Mouse (Mus musculus) limb, embryonic 12.5 days (tissue): ENCODE measurements at regions not wholly inside any gene's neighbourhood (a gene's known extent, or its start where the extent isn't known, plus 50 kb on each side); places are given as distances from the start of the nearest gene placed in this dataset.

ENCODE experiments used
- ATAC-seq: fragments of 200-750 bp; cut with Nextera tagmentation; 2 replicates; pipeline ENCODE4 v1.8.0; 2017; ENCODE audit warnings: low read depth, moderate TSS enrichment; ENCODE audit not compliant: insufficient number of reproducible peaks, insufficient read depth, low FRiP score, low TSS enrichment
- H3K27ac ChIP-seq: fragments of 300-500 bp; sonication (generic); 2 replicates; pipeline ENCODE4 v1.5.1; 2016; ENCODE audit warnings: mild to moderate bottlenecking, moderate library complexity
- H3K27me3 ChIP-seq: fragments of 300-500 bp; sonication (generic); 2 replicates; pipeline ENCODE4 v1.6.1; 2016; ENCODE audit warnings: mild to moderate bottlenecking, moderate library complexity
- H3K36me3 ChIP-seq: fragments of 300-500 bp; sonication (generic); 2 replicates; pipeline ENCODE4 v1.6.1; 2016; ENCODE audit warnings: mild to moderate bottlenecking, moderate library complexity
- H3K4me1 ChIP-seq: fragments of 300-500 bp; sonication (generic); replicated peaks from 2 replicates; pipeline ENCODE4 v1.6.1; 2016
- H3K4me2 ChIP-seq: fragments of 300-500 bp; sonication (generic); 2 replicates; pipeline ENCODE4 v1.6.1; 2016; ENCODE audit warnings: mild to moderate bottlenecking, moderate library complexity
- H3K4me3 ChIP-seq: fragments of 300-500 bp; sonication (generic); replicated peaks from 2 replicates; pipeline ENCODE4 v1.5.1; 2016; ENCODE audit warnings: mild to moderate bottlenecking
- H3K9ac ChIP-seq: fragments of 300-500 bp; sonication (generic); replicated peaks from 2 replicates; pipeline ENCODE4 v1.6.1; 2016; ENCODE audit warnings: mild to moderate bottlenecking, moderate library complexity
- H3K9me3 ChIP-seq: fragments of 300-500 bp; sonication (generic); 2 replicates; pipeline ENCODE4 v1.6.1; 2016; ENCODE audit warnings: mild to moderate bottlenecking, moderate library complexity
- WGBS: fragments of 180-500 bp; shearing (Covaris S2); methylation state at CpG from one replicate; pipeline ENCODE4 v1.1.7; 2016; 5-methylcytosine and 5-hydroxymethylcytosine counted together

- Histone ChIP-seq H3K9me3 (no peaks in the 10 kb centered on the region), H3K27ac (no peak overlapping the region), H3K4me3 (no peak overlapping the region), H3K4me1 (no peaks in the 10 kb centered on the region), H3K4me2 (no peak overlapping the region), H3K27me3 (no peaks in the 10 kb centered on the region), H3K36me3 (no peaks in the 10 kb centered on the region), H3K9ac (no peak overlapping the region)
- ATAC-seq = no peak
- WGBS = 78% methylated on average over 3 of the region's 3 CpGs
These were observed 766.7 kb downstream of the Sorcs1 start for GRCm38 (mm10) chr19:49911738-49912137.

GRCm38 (mm10) chr19:49880241-49880640 lies 798.2 kb downstream of the Sorcs1 start:
- no peaks in the 10 kb centered on the region for H3K27me3 ChIP-seq
- H3K4me1 ChIP-seq = no peaks in the 10 kb centered on the region
- no peak overlapping the region for H3K4me2 ChIP-seq
- H3K36me3 ChIP-seq = no peaks in the 10 kb centered on the region
- ATAC-seq = no peak
- WGBS = 21% methylated on average over 3 of the region's 3 CpGs
- H3K27ac ChIP-seq = no peak overlapping the region
- no peaks in the 10 kb centered on the region for H3K9me3 ChIP-seq
- no peak overlapping the region for H3K9ac ChIP-seq
- no peak overlapping the region for H3K4me3 ChIP-seq

GRCm38 (mm10) chr19:49860761-49861160 lies 817.7 kb downstream of the Sorcs1 start:
- WGBS = 90% methylated on average over 7 of the region's 7 CpGs
- Histone ChIP-seq H3K9ac (no peak overlapping the region), H3K9me3 (no peaks in the 10 kb centered on the region), H3K4me1 (0 out of 2 replicates have a peak, but pooled peaks cover 6% of the 10 kb centered on the region), H3K27me3 (no peaks in the 10 kb centered on the region), H3K27ac (no peak overlapping the region), H3K4me3 (no peak overlapping the region), H3K36me3 (no peaks in the 10 kb centered on the region), H3K4me2 (no peak overlapping the region)
- ATAC-seq = no peak

- 0 out of 2 replicates have a peak, but pooled peaks cover 8% of the 10 kb centered on the region for H3K4me1 ChIP-seq
- 27% methylated on average over 9 of the region's 9 CpGs for WGBS
- no peaks in the 10 kb centered on the region for H3K9me3 ChIP-seq
- H3K36me3 ChIP-seq = no peaks in the 10 kb centered on the region
- 0 out of 2 replicates have a peak overlapping the region, but pooled peaks have one; percentile 24 for H3K4me2 ChIP-seq
- H3K9ac ChIP-seq = no peak overlapping the region
- no peak for ATAC-seq
- H3K4me3 ChIP-seq = no peak overlapping the region
- H3K27ac ChIP-seq = peak overlapping the region; percentile 63; the same call in 1 of the 2 replicates
- no peaks in the 10 kb centered on the region for H3K27me3 ChIP-seq
These were observed 822.9 kb downstream of the Sorcs1 start for GRCm38 (mm10) chr19:49855481-49856035.

GRCm38 (mm10) chr19:49841984-49842383 lies 836.5 kb downstream of the Sorcs1 start:
- no peaks in the 10 kb centered on the region for H3K9me3 ChIP-seq
- 0 out of 2 replicates have a peak, but pooled peaks cover 5% of the 10 kb centered on the region for H3K4me1 ChIP-seq
- H3K4me2 ChIP-seq = no peak overlapping the region
- WGBS = 89% methylated on average over 5 of the region's 5 CpGs
- no peak for ATAC-seq
- no peak overlapping the region for H3K9ac ChIP-seq
- H3K36me3 ChIP-seq = no peaks in the 10 kb centered on the region
- H3K27ac ChIP-seq = no peak overlapping the region
- H3K4me3 ChIP-seq = no peak overlapping the region
- H3K27me3 ChIP-seq = no peaks in the 10 kb centered on the region

GRCm38 (mm10) chr19:49839153-49839911 lies 839.1 kb downstream of the Sorcs1 start:
- Histone ChIP-seq H3K4me1 (0 out of 2 replicates have a peak, but pooled peaks cover 5% of the 10 kb centered on the region), H3K4me2 (no peak overlapping the region), H3K9me3 (no peaks in the 10 kb centered on the region), H3K9ac (no peak overlapping the region), H3K27me3 (no peaks in the 10 kb centered on the region), H3K27ac (no peak overlapping the region), H3K36me3 (no peaks in the 10 kb centered on the region), H3K4me3 (no peak overlapping the region)
- WGBS = 68% methylated on average over 2 of the region's 2 CpGs
- ATAC-seq = no peak

GRCm38 (mm10) chr19:49830918-49831317 lies 847.5 kb downstream of the Sorcs1 start:
- no peaks in the 10 kb centered on the region for H3K36me3 ChIP-seq
- H3K4me2 ChIP-seq = no peak overlapping the region
- H3K27me3 ChIP-seq = no peaks in the 10 kb centered on the region
- H3K9me3 ChIP-seq = no peaks in the 10 kb centered on the region
- H3K27ac ChIP-seq = no peak overlapping the region
- peaks cover 4% of the 10 kb centered on the region for H3K4me1 ChIP-seq
- 52% methylated on average over 6 of the region's 6 CpGs for WGBS
- ATAC-seq = no peak
- no peak overlapping the region for H3K9ac ChIP-seq
- no peak overlapping the region for H3K4me3 ChIP-seq

GRCm38 (mm10) chr19:49805636-49806397 lies 872.6 kb downstream of the Sorcs1 start:
- no peak overlapping the region for H3K9ac ChIP-seq
- H3K4me1 ChIP-seq = no peaks in the 10 kb centered on the region
- H3K9me3 ChIP-seq = no peaks in the 10 kb centered on the region
- WGBS = 65% methylated on average over 3 of the region's 3 CpGs
- ATAC-seq = no peak
- no peaks in the 10 kb centered on the region for H3K27me3 ChIP-seq
- no peak overlapping the region for H3K4me2 ChIP-seq
- no peaks in the 10 kb centered on the region for H3K36me3 ChIP-seq
- H3K4me3 ChIP-seq = no peak overlapping the region
- no peak overlapping the region for H3K27ac ChIP-seq
